Mouse (Mus musculus) erythroblast, embryonic 14.5 days (primary cell): ENCODE results near the gene Tex101. TPM values are rescaled to one million over a fixed set of nuclear protein-coding genes. Genes with fewer than 3 reads are reported as not detected.
"Not testable (repeated sequence)": the region's sequence is repeated elsewhere in the genome, so short reads cannot be mapped to it uniquely, and the experiment has no call there.

Experiments used
- H3K27me3 ChIP-seq: 2 replicates; pipeline ENCODE4 v1.6.1; 2012; ENCODE audit warnings: inconsistent platforms; ENCODE audit not compliant: control insufficient read depth
- H3K36me3 ChIP-seq: 2 replicates; pipeline ENCODE4 v1.6.1; 2012; ENCODE audit warnings: mild to moderate bottlenecking, inconsistent platforms; ENCODE audit not compliant: control insufficient read depth
- H3K4me1 ChIP-seq: 2 replicates; pipeline ENCODE4 v1.6.1; 2012; ENCODE audit warnings: inconsistent platforms; ENCODE audit not compliant: control insufficient read depth
- H3K4me3 ChIP-seq: replicated peaks from 2 replicates; pipeline ENCODE3; 2012; ENCODE audit warnings: moderate library complexity, mild to moderate bottlenecking, inconsistent platforms
- H3K9me3 ChIP-seq: 2 replicates; pipeline ENCODE4 v1.6.1; 2012; ENCODE audit warnings: low read length, inconsistent platforms, mixed read lengths; ENCODE audit not compliant: control insufficient read depth
- GATA1 ChIP-seq: IDR thresholded peaks from 2 replicates; pipeline ENCODE4 v1.6.1; 2012; ENCODE audit warnings: low read length, inconsistent platforms, mixed read lengths
- TAL1 ChIP-seq: IDR thresholded peaks from 3 replicates; pipeline ENCODE4 v1.6.1; 2012; ENCODE audit warnings: low read length, inconsistent platforms, mixed read lengths
- polyA plus RNA-seq: library from polyadenylated mRNA; stranded (reverse); fragments of >175 nt; gene quantifications from 2 replicates; pipeline ENCODE4 v1.2.3, GENCODE M21; 2012

Tex101 gene
- polyA plus RNA-seq, 1 experiment, result not detected

DNA sequence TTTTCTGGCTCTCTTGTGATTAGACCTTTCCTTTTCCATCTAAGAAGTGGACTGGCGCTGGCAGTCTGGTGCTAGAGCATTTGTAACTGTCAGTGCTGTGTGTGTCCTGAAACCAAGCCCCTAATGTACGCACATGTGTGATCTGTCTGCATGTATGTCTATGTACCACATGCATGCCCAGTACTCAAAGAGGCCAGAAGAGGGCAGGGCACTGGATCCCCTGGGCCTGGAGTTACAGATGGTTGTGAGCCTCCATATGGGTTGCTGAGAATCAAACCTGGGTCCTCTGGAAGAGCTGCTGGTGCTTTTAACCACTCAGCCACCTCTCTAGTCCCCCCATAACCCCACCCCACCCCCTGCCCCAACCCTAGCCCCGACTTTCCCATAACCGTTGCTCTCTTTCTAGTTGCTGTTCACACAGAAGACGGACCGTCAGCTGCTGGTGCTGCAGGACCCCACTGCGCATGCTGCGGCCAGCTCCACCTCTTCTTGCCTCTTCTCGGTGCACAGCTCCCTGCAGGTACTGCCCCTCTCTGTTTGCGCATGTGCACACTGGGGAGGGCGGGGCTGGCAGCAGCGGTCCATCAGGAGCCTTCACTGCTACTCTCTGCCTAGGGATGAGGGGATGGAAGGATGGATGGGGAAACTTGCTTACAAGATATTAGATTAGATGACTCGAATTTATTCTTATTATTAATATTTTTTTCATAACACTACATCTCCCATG is 56.6 kb downstream of the Tex101 start:
- no peaks in the 10 kb centered on the region for H3K27me3 ChIP-seq
- H3K36me3 ChIP-seq, result no peaks in the 10 kb centered on the region
- H3K4me3 ChIP-seq, result no peak overlapping the region
- TF ChIP-seq GATA1 (no peak), TAL1 (no peak)
- H3K9me3 ChIP-seq, result peaks cover 6% of the 10 kb centered on the region
- H3K4me1 ChIP-seq, result no peaks in the 10 kb centered on the region

DNA sequence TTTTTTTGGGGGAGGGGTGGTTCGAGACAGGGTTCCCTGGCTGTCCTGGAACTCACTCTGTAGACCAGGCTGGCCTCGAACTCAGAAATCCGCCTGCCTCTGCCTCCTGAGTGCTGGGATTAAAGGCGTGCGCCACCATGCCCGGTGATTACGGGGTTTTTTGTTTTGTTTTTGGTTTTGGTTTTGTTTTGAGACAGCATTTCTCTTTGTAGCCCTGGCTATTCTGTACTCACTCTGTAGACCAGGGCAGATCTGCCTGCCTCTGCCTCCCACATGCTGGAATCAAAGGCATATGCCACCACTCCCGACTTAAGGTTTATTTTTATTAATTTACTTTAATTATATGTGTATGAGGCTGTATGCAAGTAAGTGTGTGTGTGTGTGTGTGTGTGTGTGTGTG is 58.1 kb downstream of the Tex101 start:
- H3K4me1 ChIP-seq, H3K4me3 ChIP-seq, H3K9me3 ChIP-seq, H3K36me3 ChIP-seq, H3K27me3 ChIP-seq: not testable (repeated sequence)

Other genes with a start within 250 kb of the Tex101 start
- gene Irgc1, start 224.4 kb downstream of the Tex101 start, polyA plus RNA-seq, result not detected in 2 replicates
- 0.08 and 0.17 TPM in 2 replicates for gene Plaur, start 214.2 kb downstream of the Tex101 start, polyA plus RNA-seq
- gene Cadm4, start 194.7 kb downstream of the Tex101 start, polyA plus RNA-seq, result 0.01 TPM in 1 of 2 replicates, not detected in the other
- gene Zfp428, start 169.7 kb downstream of the Tex101 start, polyA plus RNA-seq, result 0.55 and 0.58 TPM in 2 replicates
- gene AC161166.1, start 164.2 kb downstream of the Tex101 start, polyA plus RNA-seq, result not detected in 2 replicates
- 0.18 and 0.20 TPM in 2 replicates for gene Irgq, start 146.0 kb downstream of the Tex101 start, polyA plus RNA-seq
- not detected in 2 replicates for gene Pinlyp, start 130.6 kb downstream of the Tex101 start, polyA plus RNA-seq
- gene Xrcc1, start 130.4 kb downstream of the Tex101 start, polyA plus RNA-seq, result 32.1 and 34.8 TPM in 2 replicates
- gene Ethe1, start 89.1 kb downstream of the Tex101 start, polyA plus RNA-seq, result 1.8 and 1.9 TPM in 2 replicates
- 0.08 TPM in 1 of 2 replicates, not detected in the other for gene Zfp575, start 89.0 kb downstream of the Tex101 start, polyA plus RNA-seq
- gene Phldb3, start 65.9 kb downstream of the Tex101 start, polyA plus RNA-seq, result 0.03 and 0.09 TPM in 2 replicates
- not detected in 2 replicates for gene Lypd3, start 40.1 kb downstream of the Tex101 start, polyA plus RNA-seq
- gene BC049730, start 32.6 kb upstream of the Tex101 start, polyA plus RNA-seq, result 0.24 and 0.66 TPM in 2 replicates
- gene Gm4763, start 50.2 kb upstream of the Tex101 start, polyA plus RNA-seq, result not detected in 2 replicates
- 0.02 and 0.12 TPM in 2 replicates for gene Cd177, start 83.6 kb upstream of the Tex101 start, polyA plus RNA-seq
- gene Ceacam10, start 100.5 kb upstream of the Tex101 start, polyA plus RNA-seq, result not detected in 2 replicates
- gene Gm9844, start 185.5 kb upstream of the Tex101 start, polyA plus RNA-seq, result 2.5 and 6.9 TPM in 2 replicates
- gene Lypd4, start 193.3 kb upstream of the Tex101 start, polyA plus RNA-seq, result 0.06 TPM in 1 of 2 replicates, not detected in the other
- gene Dmrtc2, start 193.4 kb upstream of the Tex101 start, polyA plus RNA-seq, result not detected in 2 replicates
- 189 and 353 TPM in 2 replicates for gene Rps19, start 207.7 kb upstream of the Tex101 start, polyA plus RNA-seq
- 0.08 and 0.10 TPM in 2 replicates for gene Cd79a, start 220.7 kb upstream of the Tex101 start, polyA plus RNA-seq
- 20.6 and 20.7 TPM in 2 replicates for gene Arhgef1, start 226.2 kb upstream of the Tex101 start, polyA plus RNA-seq